Mouse (Mus musculus) heart, embryonic 14.5 days (tissue): ENCODE data around the gene Ebpl. TPM values are rescaled to one million over a fixed set of nuclear protein-coding genes. Genes with fewer than 3 reads are reported as not detected.

Source experiments
- ATAC-seq: fragments of 200-750 bp; cut with Nextera tagmentation; 2 replicates; pipeline ENCODE4 v1.8.0; 2017; ENCODE audit warnings: low read depth, moderate TSS enrichment; ENCODE audit not compliant: insufficient number of reproducible peaks, insufficient read depth, low FRiP score
- H3K27ac ChIP-seq, 2 experiments: fragments of 200-500 bp in 1 of 2; fragments of 300-500 bp in 1 of 2; sonication (generic) in 1 of 2; replicated peaks in 1 of 2; 2 replicates each; pipeline ENCODE4 v1.5.1; 2012 to 2014; ENCODE audit warnings: low read depth in 2 of 2, low read length in 2 of 2, control low read depth in 1 of 2, mild to moderate bottlenecking in 1 of 2, mixed read lengths in 1 of 2; ENCODE audit not compliant: control insufficient read depth in 1 of 2, insufficient read depth in 1 of 2
- H3K27me3 ChIP-seq: fragments of 300-500 bp; sonication (generic); 2 replicates; pipeline ENCODE4 v1.6.1; 2014; ENCODE audit warnings: mild to moderate bottlenecking, low read length, control low read depth; ENCODE audit not compliant: control insufficient read depth, insufficient read depth
- H3K36me3 ChIP-seq: fragments of 300-500 bp; sonication (generic); 2 replicates; pipeline ENCODE4 v1.6.1; 2014; ENCODE audit warnings: mild to moderate bottlenecking, control low read depth, low read length, mixed read lengths; ENCODE audit not compliant: control insufficient read depth, insufficient read depth
- H3K4me1 ChIP-seq, 2 experiments: fragments of 200-500 bp in 1 of 2; fragments of 300-500 bp in 1 of 2; sonication (generic) in 1 of 2; 2 replicates each; pipeline ENCODE4 v1.6.1; 2012 to 2014; ENCODE audit warnings: low read length in 2 of 2, control low read depth in 1 of 2, mixed read lengths in 1 of 2; ENCODE audit not compliant: control insufficient read depth in 2 of 2, insufficient read depth in 2 of 2
- H3K4me2 ChIP-seq: fragments of 300-500 bp; sonication (generic); 2 replicates; pipeline ENCODE4 v1.6.1; 2014; ENCODE audit warnings: mild to moderate bottlenecking, low read length
- H3K4me3 ChIP-seq, 2 experiments: fragments of 200-500 bp in 1 of 2; fragments of 300-500 bp in 1 of 2; sonication (generic) in 1 of 2; 2 replicates each; pipeline ENCODE4 v1.5.1; 2012 to 2014; ENCODE audit warnings: low read length in 2 of 2, mild to moderate bottlenecking in 2 of 2, control low read depth in 1 of 2, low read depth in 1 of 2, moderate library complexity in 1 of 2; ENCODE audit not compliant: control insufficient read depth in 1 of 2, insufficient read depth in 1 of 2
- H3K9ac ChIP-seq: fragments of 300-500 bp; sonication (generic); 2 replicates; pipeline ENCODE4 v1.6.1; 2014; ENCODE audit warnings: mild to moderate bottlenecking, low read length
- H3K9me3 ChIP-seq: fragments of 300-500 bp; sonication (generic); 2 replicates; pipeline ENCODE4 v1.6.1; 2016; ENCODE audit warnings: low read length, control low read depth; ENCODE audit not compliant: control insufficient read depth
- WGBS: fragments of 180-500 bp; shearing (Covaris S2); extraction: QIAGEN DNeasy Blood & Tissue Kit; methylation state at CpG from one replicate; pipeline ENCODE4 v1.1.7; 2014; 5-methylcytosine and 5-hydroxymethylcytosine counted together
- polyA plus RNA-seq: library from polyadenylated mRNA; unstranded; fragments of >200 nt; fragmentation: Nextera tagmentation; extraction: Ambion mirVana; gene quantifications from 2 replicates; pipeline ENCODE4 v1.2.1, GENCODE M21; 2014

The Ebpl gene
- polyA plus RNA-seq, result 4.3 and 6.3 TPM in 2 replicates

GRCm38 (mm10) chr14:61360131-61360980, at the start of gene Ebpl:
Gene Ebpl, minus strand, starts transcription at chr14:61360439.
- Histone ChIP-seq H3K4me1 (no peaks in the 10 kb centered on the region), H3K36me3 (peaks cover 10% of the 10 kb centered on the region; the same call in 1 of the 2 replicates), H3K9ac (peak within 1 kb of the TSS; percentile 72), H3K27me3 (no peaks in the 10 kb centered on the region), H3K4me2 (peak within 1 kb of the TSS; percentile 60), H3K27ac (peak within 1 kb of the TSS; percentile 49 to 57; a peak in 3 of 4 replicates), H3K4me3 (peak within 1 kb of the TSS; percentile 48 to 57), H3K9me3 (no peaks in the 10 kb centered on the region)
- WGBS, result under 1% methylated on average over 40 of the region's 40 CpGs
- ATAC-seq, result peak; percentile 91

- H3K27me3 ChIP-seq, result no peaks in the 10 kb centered on the region
- no peaks in the 10 kb centered on the region for H3K36me3 ChIP-seq
- H3K9ac ChIP-seq, result no peak overlapping the region
- H3K4me2 ChIP-seq, result no peak overlapping the region
- 59% methylated on average over 2 of the region's 2 CpGs for WGBS
- 0 out of 4 replicates have a peak, but pooled peaks cover 0 to 2% of the 10 kb centered on the region in 2 experiments for H3K4me1 ChIP-seq
- H3K27ac ChIP-seq, result no peak overlapping the region
- no peak overlapping the region for H3K4me3 ChIP-seq
- no peaks in the 10 kb centered on the region for H3K9me3 ChIP-seq
- no peak for ATAC-seq
Measured at GRCm38 (mm10) chr14:61410020-61410419, 49.8 kb upstream of the Ebpl start.

- H3K36me3 ChIP-seq, result peaks cover 3% of the 10 kb centered on the region
- no peak overlapping the region for H3K9ac ChIP-seq
- no peaks in the 10 kb centered on the region for H3K27me3 ChIP-seq
- ATAC-seq, result no peak
- no peak overlapping the region for H3K4me3 ChIP-seq
- H3K4me2 ChIP-seq, result no peak overlapping the region
- no peak overlapping the region for H3K27ac ChIP-seq
- WGBS, result 92% methylated on average over 3 of the region's 3 CpGs
- 0 out of 4 replicates have a peak, but pooled peaks cover 0 to 2% of the 10 kb centered on the region in 2 experiments for H3K4me1 ChIP-seq
- H3K9me3 ChIP-seq, result no peaks in the 10 kb centered on the region
Measured at GRCm38 (mm10) chr14:61407055-61407454, 46.8 kb upstream of the Ebpl start.

- Histone ChIP-seq H3K27me3 (no peaks in the 10 kb centered on the region), H3K36me3 (peaks cover 11% of the 10 kb centered on the region), H3K4me2 (no peak overlapping the region), H3K27ac (no peak overlapping the region), H3K9ac (no peak overlapping the region), H3K4me1 (0 out of 4 replicates have a peak, but pooled peaks cover 0 to 2% of the 10 kb centered on the region in 2 experiments), H3K4me3 (no peak overlapping the region), H3K9me3 (no peaks in the 10 kb centered on the region)
- no peak for ATAC-seq
Measured at GRCm38 (mm10) chr14:61405761-61406160, 45.5 kb upstream of the Ebpl start.

GRCm38 (mm10) chr14:61404941-61405340, 44.7 kb upstream of the Ebpl start:
- H3K27ac ChIP-seq, result no peak overlapping the region
- ATAC-seq, result no peak
- peaks cover 15% of the 10 kb centered on the region for H3K36me3 ChIP-seq
- no peaks in the 10 kb centered on the region for H3K27me3 ChIP-seq
- H3K9me3 ChIP-seq, result no peaks in the 10 kb centered on the region
- 94% methylated on average over 3 of the region's 3 CpGs for WGBS
- no peak overlapping the region for H3K9ac ChIP-seq
- H3K4me2 ChIP-seq, result no peak overlapping the region
- no peak overlapping the region for H3K4me3 ChIP-seq
- 0 out of 4 replicates have a peak, but pooled peaks cover 0 to 2% of the 10 kb centered on the region in 2 experiments for H3K4me1 ChIP-seq

- ATAC-seq, result no peak
- Histone ChIP-seq H3K9me3 (no peaks in the 10 kb centered on the region), H3K27ac (no peak overlapping the region), H3K27me3 (no peaks in the 10 kb centered on the region), H3K4me1 (no peaks in the 10 kb centered on the region), H3K9ac (no peak overlapping the region), H3K36me3 (peaks cover 20% of the 10 kb centered on the region), H3K4me2 (no peak overlapping the region), H3K4me3 (no peak overlapping the region)
- 94% methylated on average over 6 of the region's 6 CpGs for WGBS
Measured at GRCm38 (mm10) chr14:61394745-61395144, 34.5 kb upstream of the Ebpl start.

GRCm38 (mm10) chr14:61390586-61390985, 30.3 kb upstream of the Ebpl start:
- Histone ChIP-seq H3K36me3 (peaks cover 34% of the 10 kb centered on the region), H3K27ac (no peak overlapping the region), H3K9me3 (no peaks in the 10 kb centered on the region), H3K4me2 (no peak overlapping the region), H3K27me3 (no peaks in the 10 kb centered on the region), H3K4me3 (no peak overlapping the region), H3K9ac (no peak overlapping the region), H3K4me1 (no peaks in the 10 kb centered on the region)
- no peak for ATAC-seq
- WGBS, result 63% methylated on average over 3 of the region's 3 CpGs
